Mouse (Mus musculus) right cerebral cortex, postnatal 14 days (tissue): ENCODE data around the gene Ints6.

ENCODE experiments used
- DNase-seq: peaks from one replicate; pipeline ENCODE4 v3.0.0; 2022

Ints6 gene

GRCm38 (mm10) chr14:62761036-62761881 is at the start of gene Ints6:
TSS of gene Ints6 (minus strand) at chr14:62761169.
- peak; percentile 97 for DNase-seq

- no peak for DNase-seq
Measured at GRCm38 (mm10) chr14:62808661-62809523, 47.9 kb upstream of the Ints6 start.

- no peak for DNase-seq
Measured at GRCm38 (mm10) chr14:62806921-62807320, 46.0 kb upstream of the Ints6 start.

- no peak for DNase-seq
Measured at GRCm38 (mm10) chr14:62803204-62803603, 42.2 kb upstream of the Ints6 start.

- DNase-seq: peak; percentile 11
Measured at GRCm38 (mm10) chr14:62800791-62801190, 39.8 kb upstream of the Ints6 start.

- DNase-seq: no peak
Measured at GRCm38 (mm10) chr14:62798608-62799101, 37.7 kb upstream of the Ints6 start.

DNA sequence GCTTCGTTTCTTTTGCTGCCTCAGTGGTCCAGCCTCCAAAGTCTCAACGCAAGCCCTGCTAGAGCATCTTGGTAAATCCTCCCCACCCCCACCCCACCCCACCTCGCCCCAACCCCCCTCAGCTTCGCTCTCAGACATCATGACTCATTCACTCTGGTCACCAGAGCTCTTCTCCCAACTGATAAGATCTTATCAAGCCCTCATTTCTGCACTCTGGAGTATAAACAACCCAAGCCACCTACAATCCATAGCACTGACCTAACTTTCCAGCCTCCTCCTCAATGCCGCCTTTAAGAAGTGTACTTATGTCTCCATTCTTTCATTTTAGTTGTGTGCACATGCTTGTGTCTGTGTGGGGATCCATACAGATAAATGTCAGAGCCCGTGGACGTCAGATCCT is 34.8 kb upstream of the Ints6 start:
- no peak for DNase-seq

DNA sequence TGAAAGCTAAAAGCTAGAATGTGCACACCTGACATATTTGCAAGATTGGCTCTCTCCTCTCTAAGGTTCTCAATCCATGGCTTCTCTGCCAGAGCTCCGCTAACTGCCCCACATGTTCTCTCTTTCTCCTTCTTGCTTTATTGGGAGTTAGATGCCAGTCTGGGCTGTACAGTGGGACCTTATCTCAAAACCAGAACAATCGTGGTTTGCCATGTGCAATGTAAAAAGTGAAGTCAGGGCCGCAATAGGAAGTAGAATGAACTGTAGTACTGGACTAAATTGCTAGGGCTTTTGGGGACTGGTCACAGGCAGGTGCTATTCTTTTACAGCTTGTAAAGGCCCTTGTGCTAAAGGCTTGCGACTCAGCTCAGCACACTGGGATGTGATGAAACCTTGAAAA is 28.3 kb upstream of the Ints6 start:
- DNase-seq: no peak

- DNase-seq: no peak
Measured at GRCm38 (mm10) chr14:62782981-62783380, 22.0 kb upstream of the Ints6 start.

DNA sequence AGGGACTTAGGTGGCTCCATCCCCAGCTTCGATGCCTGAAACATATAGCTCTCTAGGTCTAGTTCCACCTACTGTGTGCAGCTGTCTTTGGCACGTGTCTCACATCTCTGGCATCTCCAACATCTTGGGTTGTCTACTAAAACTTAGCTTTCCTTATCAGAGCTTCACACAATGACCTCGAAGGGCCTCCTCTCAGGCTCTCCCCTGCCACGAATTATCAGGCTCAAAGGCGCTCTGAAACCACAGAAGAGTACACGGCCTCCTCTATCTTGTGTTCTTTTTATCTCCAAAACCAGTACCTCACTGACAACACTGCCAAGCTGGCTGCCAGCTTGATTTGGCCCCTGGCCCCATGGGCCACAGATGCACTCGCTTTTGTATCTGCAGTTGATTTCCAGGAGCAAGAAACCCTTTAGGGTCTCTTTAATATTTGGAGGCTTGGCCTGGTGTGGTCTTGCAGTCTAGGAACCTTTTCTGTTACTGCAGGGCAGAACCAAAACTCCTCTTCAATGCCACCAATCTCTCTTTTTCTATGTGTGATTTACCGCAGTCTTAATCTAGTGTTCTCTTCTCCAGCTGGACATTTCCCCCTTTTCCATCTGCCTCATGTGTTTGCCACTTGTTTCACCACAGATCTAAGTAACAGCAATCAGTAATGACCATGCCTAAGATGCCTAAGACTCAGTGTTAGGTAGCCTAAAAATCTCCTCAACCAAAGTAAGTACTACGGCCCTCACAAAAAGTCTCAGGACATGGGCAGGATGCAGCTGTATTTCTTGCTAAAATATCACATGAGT is 19.7 kb upstream of the Ints6 start:
- no peak for DNase-seq

DNA sequence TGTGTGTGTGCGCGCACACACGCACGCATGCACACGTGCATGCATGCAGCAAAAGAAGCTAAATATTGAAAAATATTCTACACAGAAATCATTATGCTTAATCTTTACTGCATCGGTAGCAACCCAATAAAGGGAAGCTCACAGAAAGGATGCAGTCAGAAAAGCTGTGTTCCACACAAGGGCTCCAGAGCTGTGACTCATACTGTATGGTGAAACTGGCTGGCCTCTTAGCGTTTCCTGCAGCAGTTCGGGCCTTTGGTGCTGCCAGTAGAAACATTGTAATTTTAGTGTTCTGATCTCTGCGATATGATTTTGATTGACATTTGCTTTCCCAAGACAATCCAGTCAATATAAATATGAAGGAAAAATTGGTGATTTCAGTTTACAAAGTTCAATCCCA is 17.1 kb upstream of the Ints6 start:
- DNase-seq: no peak

- no peak for DNase-seq
Measured at GRCm38 (mm10) chr14:62775034-62775433, 14.1 kb upstream of the Ints6 start.

GRCm38 (mm10) chr14:62774246-62774645 is 13.3 kb upstream of the Ints6 start:
- no peak for DNase-seq

DNA sequence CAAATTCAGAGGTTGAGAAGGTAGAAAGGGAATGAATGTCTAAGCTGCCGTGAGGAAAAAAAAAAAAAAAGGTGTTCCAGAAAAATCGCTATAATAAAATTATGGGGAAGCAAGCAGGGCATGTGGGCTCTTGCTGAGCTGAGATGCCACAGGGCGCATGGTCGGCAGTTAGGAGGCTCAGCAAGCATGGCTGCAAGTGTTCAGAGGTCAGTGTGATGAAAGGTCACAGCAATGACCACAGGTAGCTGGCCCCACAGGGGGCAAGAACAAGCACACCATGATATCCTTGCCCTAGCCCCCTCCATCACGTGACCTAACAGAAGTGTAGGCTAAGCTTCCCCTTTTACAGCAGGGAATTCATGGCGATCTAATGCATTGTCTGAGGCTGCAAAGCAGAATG is 12.8 kb upstream of the Ints6 start:
- DNase-seq: no peak

- DNase-seq: no peak
Measured at GRCm38 (mm10) chr14:62765398-62765797, 4.4 kb upstream of the Ints6 start.

DNA sequence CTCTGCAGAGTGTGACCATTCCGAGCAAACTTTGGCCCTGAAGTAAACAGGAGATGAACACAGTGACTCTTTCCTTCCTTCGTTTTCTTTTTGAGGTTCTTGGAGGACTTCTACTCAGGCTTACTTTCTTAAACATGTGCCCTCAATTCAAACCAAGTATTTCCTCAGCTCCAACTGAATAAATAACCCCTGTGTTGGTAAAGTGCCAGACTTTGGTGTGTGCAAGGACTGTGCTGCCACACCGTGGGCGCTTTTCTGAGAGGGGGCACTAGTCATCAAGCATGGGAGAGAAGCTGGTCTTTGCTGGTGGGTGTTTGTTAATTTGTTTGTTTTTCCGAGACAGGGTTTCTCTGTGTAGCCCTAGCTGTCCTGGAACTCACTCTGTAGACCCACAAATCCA is 3.4 kb upstream of the Ints6 start:
- no peak for DNase-seq

DNA sequence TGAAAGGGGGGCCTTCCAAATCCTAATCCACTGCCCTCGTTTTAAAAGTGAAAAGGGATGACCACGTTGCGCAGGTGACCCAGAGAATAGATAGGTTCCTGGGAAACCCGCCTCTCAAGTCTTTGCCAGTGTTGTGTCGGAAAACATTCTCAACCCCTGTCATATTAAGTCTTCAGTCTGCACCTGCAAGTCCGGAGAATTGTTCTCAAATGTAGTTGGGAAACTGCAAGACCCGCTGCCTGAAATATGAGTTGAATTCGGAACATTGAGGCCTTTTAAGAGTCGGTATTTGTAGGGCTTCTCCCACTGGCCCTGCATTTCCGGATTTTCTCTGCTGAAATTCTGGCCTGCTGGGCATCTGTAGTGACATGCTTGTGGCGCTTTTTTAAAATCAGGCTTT is 974 bp upstream of the Ints6 start:
- no peak for DNase-seq

GRCm38 (mm10) chr14:62760321-62761035 is 491 bp downstream of the Ints6 start:
- DNase-seq: peak; percentile 59

GRCm38 (mm10) chr14:62759771-62760320 is 1.1 kb downstream of the Ints6 start:
- peak; percentile 64 for DNase-seq

DNA sequence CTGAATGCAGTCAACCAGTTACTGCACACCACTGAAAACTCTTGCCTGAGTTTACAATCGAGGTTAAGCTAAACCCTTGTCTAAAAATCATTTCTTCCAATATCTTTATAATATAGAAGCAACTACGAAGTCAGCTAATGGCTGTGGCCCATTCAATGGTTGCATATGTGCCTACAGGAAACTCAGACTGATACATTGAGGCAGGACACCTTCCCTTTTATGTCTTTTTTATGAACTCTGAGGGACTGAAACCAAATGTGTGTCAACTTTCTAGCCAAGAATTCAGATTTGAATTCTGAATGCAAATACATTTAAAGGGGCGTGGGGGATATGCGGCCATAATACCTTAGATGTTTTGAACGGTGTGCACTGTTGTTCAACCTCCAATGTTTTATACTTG is 2.3 kb downstream of the Ints6 start:
- no peak for DNase-seq

DNA sequence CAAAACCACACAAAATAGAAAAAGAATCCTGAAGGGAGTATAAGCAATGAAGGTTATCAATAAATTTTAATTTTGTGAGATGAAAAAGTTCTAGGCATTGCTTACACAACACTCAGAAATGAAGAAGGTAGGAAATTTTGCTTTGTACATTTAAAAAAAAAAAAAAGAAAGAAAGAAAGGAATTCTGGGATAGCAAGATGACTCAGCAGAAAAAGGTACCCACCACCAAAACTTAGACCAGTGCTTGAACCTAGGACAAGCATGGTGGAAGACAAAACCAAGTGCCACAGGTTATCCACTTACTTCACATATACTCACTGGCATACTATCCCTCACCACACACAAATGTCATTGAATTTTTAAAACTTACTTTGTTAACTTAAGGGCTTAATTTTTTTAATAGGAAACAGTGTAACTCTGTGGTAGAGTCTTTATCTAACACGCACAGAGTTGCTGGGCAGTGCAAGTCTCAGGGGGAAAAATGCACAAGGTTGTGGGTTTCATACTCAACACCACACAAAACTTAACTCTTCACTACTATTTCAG is 5.8 kb downstream of the Ints6 start:
- DNase-seq: no peak

DNA sequence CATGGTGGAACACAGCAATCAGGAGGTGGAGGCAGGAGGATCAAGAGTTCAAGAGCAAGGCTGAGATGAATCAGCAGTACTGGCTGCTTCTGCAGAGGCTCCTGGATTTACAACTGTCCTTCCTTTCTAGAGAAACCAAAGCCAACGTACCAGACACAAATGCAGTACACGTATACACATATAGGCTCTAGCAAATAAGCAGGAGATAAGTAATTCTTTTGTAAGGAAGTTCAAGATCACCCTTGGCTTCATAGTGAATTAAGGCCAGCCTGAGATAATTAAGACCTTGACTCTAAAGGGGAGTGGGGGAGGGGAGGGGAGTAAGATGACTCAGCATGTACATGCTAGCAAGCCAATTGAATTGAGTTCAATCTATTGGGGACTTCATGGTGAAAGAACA is 9.5 kb downstream of the Ints6 start:
- no peak for DNase-seq
